Mouse (Mus musculus) naive thymus-derived CD4-positive, alpha-beta T cell, adult 5 months (primary cell): Measurements from ENCODE around the gene Med15. TPM values are rescaled to one million over a fixed set of nuclear protein-coding genes. Genes with fewer than 3 reads are reported as not detected.

Source experiments
- polyA plus RNA-seq: library from polyadenylated mRNA; unstranded; fragments of 100-300 nt; shearing (Covaris generic); gene quantifications from one replicate; pipeline ENCODE4 v1.2.1, GENCODE M21; 2017

Med15 gene
- 129 TPM for polyA plus RNA-seq

GRCm38 (mm10) chr16:17732841-17733340 is at the start of gene Med15:
TSS of gene Med15 (minus strand) at chr16:17732891.

GRCm38 (mm10) chr16:17759344-17759773 is 26.7 kb upstream of the Med15 start, which contains the start of gene Klhl22:
TSS of gene Klhl22 (plus strand) at chr16:17759618.

GRCm38 (mm10) chr16:17646310-17647114 is 86.2 kb downstream of the Med15 start, which contains the start of gene Ccdc74a:
TSS of gene Ccdc74a (plus strand) at chr16:17646470.

GRCm38 (mm10) chr16:17619198-17620105 is 113.2 kb downstream of the Med15 start, which contains the start of gene Smpd4:
TSS of gene Smpd4 (plus strand) at chr16:17619354.

Other genes starting within 250 kb of the Med15 start
- not detected for gene Aifm3, start 243.3 kb downstream of the Med15 start, polyA plus RNA-seq
- 34.0 TPM for gene Lztr1, start 224.2 kb downstream of the Med15 start, polyA plus RNA-seq
- 61.2 TPM for gene Thap7, start 201.8 kb downstream of the Med15 start, polyA plus RNA-seq
- not detected for gene Lrrc74b, start 171.6 kb downstream of the Med15 start, polyA plus RNA-seq
- not detected for gene P2rx6, start 171.0 kb downstream of the Med15 start, polyA plus RNA-seq
- gene Slc7a4, start 149.7 kb downstream of the Med15 start, polyA plus RNA-seq, result 1.6 TPM
- 19.5 TPM for gene Smpd4, start 113.5 kb downstream of the Med15 start, polyA plus RNA-seq
- gene Ccdc74a, start 86.4 kb downstream of the Med15 start, polyA plus RNA-seq, result not detected
- gene Klhl22, start 26.7 kb upstream of the Med15 start, polyA plus RNA-seq, result 18.9 TPM
- not detected for gene Scarf2, start 64.4 kb upstream of the Med15 start, polyA plus RNA-seq
- gene B830017H08Rik, start 100.2 kb upstream of the Med15 start, polyA plus RNA-seq, result not detected
- 3.7 TPM for gene Car15, start 105.5 kb upstream of the Med15 start, polyA plus RNA-seq
- gene Gm20518, start 158.8 kb upstream of the Med15 start, polyA plus RNA-seq, result 0.98 TPM
- gene Tssk1, start 161.3 kb upstream of the Med15 start, polyA plus RNA-seq, result not detected
- 59.7 TPM for gene Dgcr2, start 165.7 kb upstream of the Med15 start, polyA plus RNA-seq
- 0.25 TPM for gene Tssk2, start 165.7 kb upstream of the Med15 start, polyA plus RNA-seq
- 82.3 TPM for gene Ess2, start 178.5 kb upstream of the Med15 start, polyA plus RNA-seq
- gene Gsc2, start 182.2 kb upstream of the Med15 start, polyA plus RNA-seq, result not detected
- gene Slc25a1, start 195.3 kb upstream of the Med15 start, polyA plus RNA-seq, result 25.6 TPM
- gene Vpreb2, start 247.5 kb upstream of the Med15 start, polyA plus RNA-seq, result not detected